Mouse (Mus musculus): Measurements from ENCODE around the gene Neurl4.
"Not testable (repeated sequence)": the region's sequence is repeated elsewhere in the genome, so short reads cannot be mapped to it uniquely, and the experiment has no call there.

Gene Neurl4

GRCm38 (mm10) chr11:69953267-69953915 is 52.5 kb downstream of the Neurl4 start:
- DNase-seq (ENCODE audit: low spot score), result no peak

GRCm38 (mm10) chr11:69955618-69956017 is 54.7 kb downstream of the Neurl4 start:
- DNase-seq (ENCODE audit: low spot score), result not testable (repeated sequence)

- DNase-seq (ENCODE audit: low spot score), result no peak
These were observed 55.3 kb downstream of the Neurl4 start for GRCm38 (mm10) chr11:69956218-69956617.

- DNase-seq (ENCODE audit: low spot score), result no peak
These were observed 59.7 kb downstream of the Neurl4 start for GRCm38 (mm10) chr11:69960616-69961015.

- no peak for DNase-seq (ENCODE audit: low spot score)
These were observed 61.0 kb downstream of the Neurl4 start for GRCm38 (mm10) chr11:69961841-69962240.

Measured in lung, postnatal 25 days (tissue).